Mouse (Mus musculus) C2C12 (cell line): ENCODE data around the gene Olfr54.

Experiments
- CTCF ChIP-seq: IDR thresholded peaks from one replicate; pipeline ENCODE4 v1.5.1; 2011; ENCODE audit not compliant: control insufficient read depth, insufficient read depth, insufficient read length
- MAX ChIP-seq: IDR thresholded peaks from one replicate; pipeline ENCODE4 v1.6.1; 2011; ENCODE audit warnings: mild to moderate bottlenecking, control low read depth
- MYOD1 ChIP-seq: IDR thresholded peaks from one replicate; pipeline ENCODE4 v1.6.1; 2011; ENCODE audit warnings: low read depth; ENCODE audit not compliant: control insufficient read depth, insufficient read length
- MYOG ChIP-seq: IDR thresholded peaks from one replicate; pipeline ENCODE4 v1.6.1; 2011; ENCODE audit not compliant: control insufficient read depth, insufficient read length; ENCODE audit errors: extremely low read depth
- USF1 ChIP-seq: IDR thresholded peaks from one replicate; pipeline ENCODE4 v1.6.1; 2011; ENCODE audit warnings: low read depth, mild to moderate bottlenecking, control low read depth, moderate library complexity

DNA sequence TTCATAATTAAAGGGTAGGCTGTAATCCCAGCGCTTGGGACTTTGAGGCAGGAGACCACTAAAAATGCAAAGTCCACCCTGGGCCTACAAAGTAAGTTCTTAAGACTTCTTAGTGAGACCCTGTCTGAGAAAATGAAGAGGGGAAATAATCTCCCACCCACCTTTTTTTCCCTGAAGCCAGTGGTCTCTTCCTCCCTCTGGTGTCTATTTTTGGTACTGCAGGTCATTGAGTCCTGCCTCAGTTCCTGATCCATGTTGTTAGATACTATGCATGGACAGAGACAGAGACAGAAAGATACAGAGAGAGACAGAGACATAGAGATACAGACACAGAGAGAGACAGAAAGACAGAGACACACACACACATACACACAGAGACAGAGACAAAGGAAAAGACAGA is 18.8 kb downstream of the Olfr54 start:
- TF ChIP-seq CTCF (no peak), USF1 (no peak), MAX (no peak), MYOD1 (no peak), MYOG (no peak)
